Mouse (Mus musculus) gastrocnemius, adult 18-20 months (tissue): ENCODE measurements around the gene Slc5a11. TPM values are rescaled to one million over a fixed set of nuclear protein-coding genes. Genes with fewer than 3 reads are reported as not detected.

Experiments
- DNase-seq: peaks from one replicate; pipeline ENCODE4 v3.0.0; 2021; ENCODE audit warnings: low spot score
- total RNA-seq, 2 experiments: library from RNA; stranded (reverse); gene quantifications; 2 replicates each; pipeline ENCODE4 v1.2.3; 2021

Slc5a11 gene
- total RNA-seq, 2 experiments from 2014 or later, result not detected

- no peak for DNase-seq
These were observed 2.3 kb upstream of the Slc5a11 start for GRCm38 (mm10) chr7:123212316-123212715.

GRCm38 (mm10) chr7:123215138-123215537, 558 bp downstream of the Slc5a11 start:
- DNase-seq, result no peak

DNA sequence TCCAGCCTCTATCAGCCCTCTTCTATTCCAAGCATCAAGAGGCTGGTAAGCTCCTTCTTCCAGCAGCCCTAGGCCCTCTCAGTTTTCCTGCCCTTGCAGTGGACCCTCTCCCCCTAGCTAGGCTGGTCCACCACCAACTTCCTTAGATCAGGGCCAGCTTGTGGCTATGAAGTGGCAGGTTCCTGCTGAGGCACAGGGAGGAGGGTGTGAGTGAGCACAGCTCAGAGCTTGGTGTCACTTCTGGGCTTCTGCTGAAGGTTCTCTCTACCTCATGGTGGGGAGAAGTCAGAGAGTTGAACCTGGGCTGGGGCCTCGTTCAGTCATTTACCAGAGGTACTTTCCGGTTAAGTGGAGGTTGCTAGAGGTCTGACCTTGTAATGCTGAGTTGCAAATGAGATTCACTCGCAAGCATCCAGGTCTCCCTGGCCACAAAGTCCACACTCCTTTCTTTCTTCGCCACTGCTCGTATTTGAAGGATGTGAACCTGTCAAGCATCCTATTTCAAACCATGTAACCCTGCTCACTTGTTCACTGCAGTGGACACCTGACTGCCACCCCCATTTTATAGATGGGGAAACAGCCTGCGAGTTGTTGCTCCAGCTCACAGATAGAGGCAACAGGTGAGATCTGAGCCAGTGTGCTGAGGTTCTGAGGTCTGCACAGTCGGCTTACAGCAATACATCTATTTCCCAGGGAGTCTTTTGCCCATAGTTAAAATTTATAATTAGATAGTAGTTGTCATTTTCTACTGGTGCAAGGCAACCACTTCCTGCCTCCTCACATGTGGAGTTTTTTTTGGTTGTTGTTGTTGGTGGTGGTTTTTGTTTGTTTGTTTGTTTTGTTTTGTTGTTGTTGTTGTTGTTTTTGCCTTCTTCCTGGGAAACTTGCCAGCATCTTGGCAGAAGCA, 3.1 kb downstream of the Slc5a11 start:
- no peak for DNase-seq

- DNase-seq, result no peak
These were observed 4.0 kb downstream of the Slc5a11 start for GRCm38 (mm10) chr7:123218620-123219019.

DNA sequence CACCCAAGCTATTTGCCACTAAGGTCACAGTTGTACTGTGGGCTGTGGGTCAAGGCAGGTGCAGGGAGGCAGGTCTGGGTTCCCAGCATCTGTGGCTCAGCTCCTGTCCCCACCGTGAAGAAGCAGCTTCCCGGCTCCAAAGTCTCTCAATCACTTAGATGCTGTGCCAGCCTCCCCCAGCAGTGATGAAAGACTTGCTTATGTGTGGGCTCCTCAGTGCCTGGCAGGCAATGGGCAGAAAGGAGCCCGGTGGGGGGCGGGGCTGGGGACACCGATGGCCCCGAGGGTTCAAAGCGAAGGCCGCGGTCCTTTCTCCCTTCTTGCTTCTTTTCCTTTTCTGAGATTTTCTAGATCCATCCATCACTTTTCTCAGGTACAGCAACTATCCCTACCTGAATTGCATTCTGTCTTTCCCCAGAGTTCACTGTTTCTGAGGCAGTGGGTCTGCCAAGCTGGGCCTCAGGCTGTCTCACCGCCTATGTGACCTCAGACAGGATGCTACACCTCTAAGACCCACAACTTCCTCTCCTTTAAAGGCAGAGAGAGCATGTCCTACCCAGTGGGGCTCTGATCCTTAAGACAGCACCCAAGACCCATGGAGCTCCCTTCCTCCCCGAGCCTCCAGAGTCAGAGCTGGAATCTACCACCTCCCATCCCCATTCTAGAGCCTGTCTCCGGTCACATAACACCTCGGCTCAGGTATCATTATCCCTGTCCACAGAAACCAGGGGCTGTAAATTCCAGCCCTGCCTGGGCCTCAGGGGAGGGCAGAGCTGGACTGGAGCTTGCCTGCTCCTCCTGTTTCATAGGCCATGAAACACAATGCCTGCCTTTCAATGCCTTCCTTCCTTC, 5.4 kb downstream of the Slc5a11 start:
- no peak for DNase-seq

- no peak for DNase-seq
These were observed 6.0 kb downstream of the Slc5a11 start for GRCm38 (mm10) chr7:123220633-123220942.

DNA sequence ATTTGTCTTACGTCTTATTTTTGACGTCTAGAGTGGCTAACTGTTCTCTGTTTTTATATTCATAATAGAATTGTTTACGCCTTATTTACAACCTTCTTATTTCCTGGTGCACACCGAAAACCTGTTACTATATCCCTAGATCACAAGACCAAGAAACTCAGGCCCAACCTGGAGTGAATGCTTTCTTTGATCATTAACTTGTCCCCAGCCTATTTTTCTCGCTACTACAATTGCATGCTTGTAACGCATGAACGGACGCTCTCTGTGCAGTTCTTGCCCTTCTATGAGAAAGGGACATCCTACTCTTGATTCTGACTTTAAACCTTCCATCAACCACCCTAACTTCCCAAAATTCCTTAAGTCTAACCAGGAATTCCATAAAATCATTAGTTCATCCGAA, 9.5 kb downstream of the Slc5a11 start:
- DNase-seq, result no peak

GRCm38 (mm10) chr7:123225159-123225558, 10.6 kb downstream of the Slc5a11 start:
- no peak for DNase-seq

- no peak for DNase-seq
These were observed 20.9 kb downstream of the Slc5a11 start for GRCm38 (mm10) chr7:123235449-123235848.

DNA sequence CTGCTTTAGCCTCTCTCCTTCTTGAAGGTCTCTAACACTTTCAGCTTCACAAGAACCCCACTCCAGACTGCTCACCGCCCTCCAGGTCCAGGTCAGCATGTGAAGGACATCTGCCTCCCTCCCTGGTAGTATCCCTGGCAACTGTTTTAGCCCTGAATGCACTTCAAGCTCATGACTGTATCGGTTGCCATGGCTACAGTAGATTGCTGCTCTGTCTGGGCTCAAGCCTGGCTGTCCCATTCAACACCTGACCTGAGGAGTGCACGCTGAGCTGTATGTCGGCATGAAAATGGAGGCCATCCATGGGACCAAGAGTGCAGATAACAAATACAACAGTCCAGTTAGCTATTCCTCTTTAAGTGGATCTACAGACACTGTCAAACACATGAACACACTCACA, 24.0 kb downstream of the Slc5a11 start:
- DNase-seq, result no peak

GRCm38 (mm10) chr7:123240064-123240463, 25.5 kb downstream of the Slc5a11 start:
- no peak for DNase-seq

DNA sequence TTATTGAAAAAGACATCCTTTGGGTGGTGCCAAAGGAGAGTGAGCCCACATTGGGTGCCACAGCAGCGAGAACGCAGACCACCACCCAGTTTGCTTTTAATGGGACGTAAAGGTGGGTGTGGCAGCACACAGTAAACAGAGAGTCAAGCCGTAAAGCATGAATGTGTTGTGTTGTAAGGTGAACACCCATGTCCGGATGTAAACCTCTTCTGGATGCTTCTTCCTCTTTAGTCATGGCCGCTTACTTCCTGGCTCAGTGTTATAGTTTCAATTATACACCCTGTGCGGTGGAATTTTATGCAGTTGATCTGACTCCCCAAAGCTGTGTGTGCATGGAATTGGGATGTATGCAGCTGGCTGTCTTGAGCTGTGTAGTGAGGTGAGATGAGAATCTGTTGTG, 27.7 kb downstream of the Slc5a11 start:
- DNase-seq, result no peak

GRCm38 (mm10) chr7:123244833-123245232, 30.3 kb downstream of the Slc5a11 start:
- DNase-seq, result no peak

GRCm38 (mm10) chr7:123246504-123247084, 32.0 kb downstream of the Slc5a11 start:
- DNase-seq, result no peak

DNA sequence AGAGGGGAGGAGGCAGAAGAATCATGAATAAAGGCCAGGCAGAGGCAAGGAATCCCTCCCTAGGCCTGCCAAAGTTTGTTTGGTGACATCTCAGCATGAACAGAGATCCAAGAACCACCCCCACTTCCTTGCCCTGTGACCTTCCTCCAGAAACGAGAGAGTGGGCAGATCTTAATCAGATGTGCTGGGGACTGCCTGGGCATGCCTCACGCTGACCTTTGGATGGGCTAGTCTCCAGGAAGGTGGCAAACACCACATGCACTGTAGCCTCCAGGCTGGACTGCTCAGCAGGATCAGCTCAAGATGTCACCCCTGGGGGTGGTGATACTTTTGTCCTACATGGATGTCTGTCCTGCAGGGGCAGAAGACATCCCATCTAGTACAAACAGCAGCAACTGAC, 33.6 kb downstream of the Slc5a11 start:
- DNase-seq, result no peak

- DNase-seq, result no peak
These were observed 36.8 kb downstream of the Slc5a11 start for GRCm38 (mm10) chr7:123251343-123251742.

DNA sequence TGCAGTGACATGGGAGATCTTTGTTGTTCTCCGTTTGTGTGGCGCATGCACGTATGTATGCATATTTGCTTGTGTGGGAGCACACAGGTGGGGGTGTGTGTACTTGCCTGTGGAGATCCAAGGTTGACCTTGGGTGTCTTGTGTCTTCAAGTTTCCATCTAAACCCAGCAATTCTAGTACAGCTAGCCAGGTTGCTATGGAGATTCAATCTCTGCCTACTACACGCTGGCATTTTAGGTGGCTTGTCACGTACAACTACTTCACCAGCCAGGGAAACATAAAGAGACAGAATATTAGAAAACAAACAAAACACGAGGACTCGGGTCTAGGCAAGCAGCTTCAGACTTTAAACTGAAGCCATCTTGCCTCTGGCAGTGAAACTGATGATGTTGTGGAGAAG, 38.8 kb downstream of the Slc5a11 start:
- no peak for DNase-seq

DNA sequence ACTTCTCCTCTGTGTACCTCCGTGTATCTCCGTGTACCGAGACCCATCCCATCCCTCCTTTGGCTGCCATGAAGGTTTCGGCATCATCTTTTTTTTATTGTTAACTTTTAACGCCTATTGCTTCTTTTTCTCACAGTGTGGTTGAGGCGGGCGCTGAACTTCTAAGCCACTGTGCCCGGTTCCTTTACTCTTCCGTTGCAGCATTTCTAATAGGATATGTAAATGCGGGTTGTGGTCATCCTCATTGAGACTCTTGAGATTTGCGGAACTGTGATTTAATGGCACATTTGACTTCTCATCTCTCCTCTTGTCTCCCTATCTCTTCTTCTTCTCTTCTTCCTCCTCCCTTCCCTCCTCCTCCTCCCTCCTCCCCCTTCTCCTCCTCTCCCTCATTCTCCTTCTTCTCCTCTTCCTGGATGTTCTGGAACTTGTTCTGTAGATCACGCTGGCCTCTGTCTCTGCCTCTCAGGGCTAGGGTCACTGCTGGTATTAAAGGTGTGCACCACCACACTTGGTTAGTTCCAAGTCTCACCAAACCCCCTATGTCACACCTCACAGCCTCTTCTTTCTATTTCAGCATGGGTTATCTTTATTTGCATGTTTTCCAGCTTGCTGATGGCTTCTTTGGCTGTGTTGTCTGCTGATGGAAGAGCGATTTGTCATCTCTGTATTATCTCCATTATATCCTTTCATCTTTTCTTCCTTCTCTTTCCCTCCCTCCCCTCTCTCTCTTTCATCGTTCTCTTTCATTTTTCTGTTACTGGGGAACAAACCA, 39.8 kb downstream of the Slc5a11 start:
- DNase-seq, result no peak

GRCm38 (mm10) chr7:123258103-123258502, 43.5 kb downstream of the Slc5a11 start:
- no peak for DNase-seq

DNA sequence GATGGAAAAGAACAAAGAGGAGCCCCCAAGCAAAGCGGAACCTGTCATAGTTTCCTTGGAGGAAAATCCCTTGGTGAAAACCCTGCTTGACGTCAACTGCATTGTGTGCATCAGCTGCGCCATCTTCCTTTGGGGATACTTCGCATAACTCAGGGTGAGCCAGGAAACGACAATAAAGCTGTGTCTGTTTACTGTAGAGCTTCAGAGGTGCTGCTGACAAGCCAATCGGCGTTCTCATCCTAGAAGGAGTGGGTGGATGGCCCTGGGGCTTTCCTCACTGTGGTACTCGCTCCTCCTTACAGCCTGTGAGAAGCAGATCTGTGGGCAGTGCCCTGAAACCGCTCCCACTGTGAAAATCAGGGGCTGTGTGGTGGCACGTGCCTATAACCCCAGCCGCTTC, 58.5 kb downstream of the Slc5a11 start:
- no peak for DNase-seq

DNA sequence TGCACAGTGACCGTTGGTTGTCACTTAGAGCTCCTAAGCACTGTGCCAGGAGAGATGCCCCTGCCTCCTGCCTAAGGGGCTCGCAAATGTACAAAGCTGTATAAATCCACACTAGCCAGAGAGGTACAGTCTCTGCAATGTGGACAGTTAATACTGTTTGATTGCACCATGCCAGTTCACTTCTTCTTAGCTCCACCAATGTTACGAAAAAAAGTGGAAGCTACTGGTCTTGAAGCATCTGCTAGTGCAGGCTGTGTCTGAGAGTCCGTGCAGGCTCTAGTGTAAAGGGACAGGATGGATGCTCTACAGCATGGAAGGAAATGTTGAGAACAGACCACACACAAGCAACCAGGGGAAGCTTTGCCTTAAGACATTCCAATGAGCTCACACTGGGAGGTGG, 62.0 kb downstream of the Slc5a11 start:
- no peak for DNase-seq

DNA sequence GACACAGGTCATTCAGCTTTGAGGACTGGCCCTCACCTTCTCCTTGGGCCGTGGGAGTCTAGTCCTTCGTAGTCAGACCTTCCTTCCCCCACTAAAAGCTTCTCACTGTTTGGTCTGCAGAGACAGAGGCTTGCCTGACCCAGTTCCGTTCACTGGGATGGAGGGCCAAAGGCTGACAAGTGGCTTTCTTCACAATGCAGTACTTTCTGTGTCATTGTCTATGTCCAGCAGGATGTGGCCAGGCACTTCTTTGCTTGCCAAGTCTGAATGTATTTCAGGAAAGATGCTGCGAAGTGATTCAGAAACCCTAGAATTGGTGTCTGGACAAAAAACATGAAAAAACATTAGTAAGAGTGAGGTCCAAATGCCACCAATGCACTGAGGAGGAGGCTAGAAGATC, 65.2 kb downstream of the Slc5a11 start:
- no peak for DNase-seq
